Mouse (Mus musculus): ENCODE results near the gene Casd1. TPM values are rescaled to one million over a fixed set of nuclear protein-coding genes. Genes with fewer than 3 reads are reported as not detected.
"Not testable (repeated sequence)": the region's sequence is repeated elsewhere in the genome, so short reads cannot be mapped to it uniquely, and the experiment has no call there.

The Casd1 gene
- polyA plus RNA-seq, 1 experiment: 29.2 TPM

DNA sequence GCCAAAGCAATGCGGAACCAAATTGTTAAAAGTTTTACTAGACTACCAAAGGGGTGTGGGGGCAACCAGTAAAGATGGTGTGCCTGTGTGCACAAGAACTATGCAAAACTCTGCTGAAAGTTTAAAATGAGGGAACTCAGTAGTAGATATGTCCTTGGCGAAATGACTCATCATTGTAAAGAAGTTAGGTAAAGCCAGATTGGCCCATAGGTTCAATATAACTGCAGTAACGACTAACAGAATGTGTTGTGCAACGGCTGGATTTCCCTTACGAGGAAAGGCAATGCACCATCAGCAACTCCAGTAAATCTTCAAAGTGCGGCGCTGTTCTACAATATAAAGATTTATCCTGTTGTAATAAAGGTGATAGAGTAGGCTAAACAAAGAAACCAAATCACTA, 11.8 kb downstream of the Casd1 start:
- no peak for DNase-seq (ENCODE audit: low spot score)

DNA sequence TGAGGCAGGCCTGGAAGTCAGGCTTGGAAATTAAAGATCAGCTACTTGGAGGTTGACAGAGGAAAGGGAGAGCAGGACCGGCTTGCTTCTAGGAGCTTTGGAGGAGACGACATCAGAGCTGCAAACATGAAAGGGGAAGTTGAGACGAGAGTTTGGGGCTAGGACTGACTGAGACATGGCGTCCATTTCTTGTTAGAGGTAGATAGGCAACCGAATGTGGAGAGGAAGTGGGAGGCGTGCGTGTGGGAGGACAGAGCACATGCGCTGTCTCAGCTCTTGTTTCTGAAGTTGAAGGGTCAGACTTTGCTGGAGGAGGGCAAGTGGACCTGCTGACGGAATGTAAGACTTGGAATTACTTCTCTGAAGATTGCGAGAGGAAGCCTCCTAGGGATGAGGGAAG, 17.3 kb downstream of the Casd1 start:
- DNase-seq (ENCODE audit: low spot score): no peak

DNA sequence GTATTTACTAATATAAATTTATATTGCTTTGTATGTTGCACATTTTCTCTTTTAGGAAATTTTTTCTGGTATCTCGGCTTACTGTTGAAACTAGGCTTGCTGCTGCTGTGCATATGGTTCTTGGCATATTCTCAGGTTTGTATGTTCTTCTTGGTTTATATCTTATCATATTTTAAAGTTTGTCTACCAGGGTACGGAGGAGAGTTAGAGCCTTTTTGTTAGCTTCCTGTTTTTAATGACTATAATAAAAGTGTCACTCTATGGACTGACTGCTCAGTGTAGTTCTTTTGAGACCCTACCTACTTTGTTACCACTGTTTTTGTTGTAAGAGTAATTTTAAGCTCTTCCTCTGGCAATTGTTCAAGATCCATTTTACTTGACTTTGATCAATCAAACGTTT, 30.8 kb downstream of the Casd1 start:
- no peak for DNase-seq (ENCODE audit: low spot score)

DNA sequence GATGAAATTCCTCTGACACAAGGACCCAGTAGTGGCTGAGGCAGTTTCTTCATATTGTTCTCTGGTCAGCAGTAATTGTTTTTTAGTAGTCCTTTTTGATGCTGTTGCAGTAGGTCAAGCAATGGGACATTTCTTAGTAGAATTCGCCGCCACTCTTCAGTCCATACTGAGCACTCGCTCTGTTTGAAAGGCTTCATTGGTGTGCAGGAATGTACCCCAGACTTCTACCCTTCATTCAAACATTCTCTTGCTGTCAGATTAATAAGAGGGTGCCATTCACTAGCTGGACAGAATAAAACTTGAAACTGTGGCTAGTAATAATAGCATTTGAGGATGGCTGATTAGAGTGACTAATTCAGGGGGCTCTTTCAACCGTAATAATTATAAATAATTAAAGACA, 32.5 kb downstream of the Casd1 start:
- DNase-seq (ENCODE audit: low spot score): no peak

DNA sequence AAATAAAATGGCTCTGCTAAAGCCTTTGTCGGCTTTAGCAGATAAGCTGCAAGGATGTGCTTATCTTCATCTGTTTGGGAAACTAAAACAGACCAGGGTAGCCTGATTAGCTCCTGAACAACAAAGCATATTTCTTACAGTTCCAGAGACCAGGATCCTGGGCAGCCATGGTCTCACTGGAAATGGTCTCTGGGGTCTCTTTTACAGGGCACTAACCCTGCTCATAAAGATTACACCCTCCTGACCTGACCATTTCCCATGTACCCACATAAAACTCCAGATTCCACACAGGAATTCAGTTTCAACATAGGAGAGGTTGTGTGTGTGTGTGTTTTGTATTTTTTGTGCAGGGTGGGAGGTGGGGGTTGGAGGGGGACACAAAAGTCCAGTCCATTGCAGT, 34.2 kb downstream of the Casd1 start:
- DNase-seq (ENCODE audit: low spot score): no peak

DNA sequence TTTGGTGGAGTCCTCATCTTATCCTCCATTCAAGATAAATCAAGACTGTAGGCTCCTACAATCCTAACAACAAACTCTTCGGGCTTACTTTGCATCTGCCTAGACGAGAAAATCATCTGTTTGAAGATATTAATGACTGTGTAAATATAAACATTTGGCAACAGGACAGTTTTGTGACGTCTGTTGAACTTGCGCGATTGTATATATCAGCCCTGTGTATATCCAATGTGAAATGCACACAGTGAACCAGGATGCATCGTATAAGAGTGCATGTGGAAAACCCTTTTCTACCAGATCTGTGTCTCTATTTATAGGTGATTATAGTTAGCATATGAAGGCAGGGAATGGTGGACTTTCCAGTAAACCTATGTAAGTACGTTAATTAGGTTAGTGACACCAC, 41.4 kb downstream of the Casd1 start:
- DNase-seq (ENCODE audit: low spot score): no peak

DNA sequence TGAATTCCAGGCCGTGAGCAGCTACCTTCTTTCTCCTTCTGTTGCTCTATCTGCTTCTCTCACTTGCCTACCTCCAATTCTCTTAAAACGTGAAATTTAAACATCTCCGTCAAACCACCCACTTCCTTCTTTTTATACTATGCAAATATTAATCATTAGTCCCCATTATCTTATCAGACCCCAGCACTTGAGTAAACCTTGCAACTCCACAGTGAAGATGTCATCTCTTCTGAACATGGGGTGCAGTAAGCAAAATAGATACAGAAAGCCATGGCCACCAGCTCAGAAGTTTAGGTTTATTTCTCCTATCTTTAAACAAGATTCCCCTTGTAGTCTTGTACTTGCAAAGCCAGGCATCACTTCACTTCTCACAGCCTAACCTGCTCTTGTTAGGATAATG, 46.7 kb downstream of the Casd1 start:
- no peak for DNase-seq (ENCODE audit: low spot score)

DNA sequence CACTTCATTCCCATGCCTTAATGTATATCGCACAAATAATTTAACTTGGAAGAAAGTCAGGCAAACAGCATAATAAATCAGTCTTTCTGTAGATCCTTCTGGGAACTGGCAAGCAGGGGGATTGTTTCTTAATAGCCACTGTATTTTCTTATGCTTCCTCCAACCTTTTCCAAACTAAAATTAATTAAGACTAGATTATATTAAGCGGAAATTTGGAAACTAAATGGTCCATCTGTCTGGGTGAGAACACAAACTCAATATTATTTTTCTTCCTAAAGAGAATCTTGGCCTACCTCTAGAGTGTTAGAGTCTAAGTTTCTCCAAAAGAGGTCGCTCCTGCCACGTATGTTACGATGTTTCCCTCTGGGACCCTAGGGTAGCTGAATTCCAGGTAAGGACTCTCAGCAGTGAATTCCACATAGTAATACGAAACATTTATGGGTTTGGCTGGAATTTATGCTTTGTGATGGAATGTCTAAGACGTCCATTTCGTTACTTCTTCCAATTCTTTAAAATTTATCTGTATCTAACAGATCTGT, 52.0 kb downstream of the Casd1 start:
- no peak for DNase-seq (ENCODE audit: low spot score)

DNA sequence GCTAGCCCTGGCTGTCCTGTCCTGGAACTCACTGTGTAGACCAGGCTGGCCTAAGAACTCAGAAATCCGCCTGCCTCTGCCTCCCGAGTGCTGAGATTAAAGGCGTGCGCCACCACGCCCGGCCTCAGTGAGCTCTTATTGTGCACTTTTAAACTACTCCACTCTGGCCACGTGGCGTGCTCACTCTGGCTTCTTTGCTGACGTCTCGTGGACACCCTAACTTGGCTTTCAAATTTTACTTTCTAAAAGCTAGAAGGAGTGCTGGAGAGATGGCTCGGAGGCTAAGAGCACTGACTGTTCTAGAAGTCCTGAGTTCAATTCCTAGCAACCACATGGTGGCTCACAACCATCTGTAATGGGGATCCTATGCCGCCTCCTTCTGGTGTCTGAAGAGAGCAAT, 53.1 kb downstream of the Casd1 start:
- not testable (repeated sequence) for DNase-seq (ENCODE audit: low spot score)

DNA sequence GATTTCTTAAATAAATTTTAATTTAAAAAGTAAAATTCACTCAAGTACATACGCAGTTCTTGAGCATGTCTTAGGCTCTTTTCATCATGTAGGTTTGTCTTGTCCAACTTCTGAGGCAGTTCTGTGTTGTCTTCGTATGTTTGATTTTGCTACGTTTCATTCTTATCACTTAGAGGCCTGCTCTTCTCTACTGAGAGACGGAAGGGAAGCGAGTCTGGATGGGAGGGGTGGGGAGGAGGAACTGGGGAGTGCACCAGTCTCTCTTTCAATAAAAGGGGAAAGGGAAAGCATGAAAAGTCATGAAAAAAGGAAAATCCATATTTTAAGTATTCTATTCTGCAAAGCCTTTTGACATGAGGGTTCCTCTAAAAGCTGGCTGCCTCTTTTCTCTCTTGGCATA, 54.8 kb downstream of the Casd1 start:
- no peak for DNase-seq (ENCODE audit: low spot score)

DNA sequence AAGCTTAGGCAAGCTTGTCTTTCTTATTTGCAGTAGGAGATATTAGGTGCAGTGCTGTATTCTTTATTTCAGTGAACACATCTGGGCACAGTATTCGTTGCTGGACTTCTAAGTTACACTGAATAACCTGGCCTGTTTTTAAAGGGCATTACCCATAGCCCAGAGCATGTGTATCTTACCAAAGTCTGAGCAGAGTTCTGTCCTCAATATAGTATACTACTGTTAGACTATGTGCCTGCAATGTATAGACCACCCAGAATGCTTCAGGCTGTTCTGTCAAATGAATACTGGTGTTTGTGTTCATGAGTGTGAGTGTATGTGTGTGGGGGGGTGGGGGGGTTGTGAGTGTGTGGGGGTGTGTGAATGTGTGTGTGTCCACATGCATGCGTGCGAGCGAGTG, 55.3 kb downstream of the Casd1 start:
- no peak for DNase-seq (ENCODE audit: low spot score)

DNA sequence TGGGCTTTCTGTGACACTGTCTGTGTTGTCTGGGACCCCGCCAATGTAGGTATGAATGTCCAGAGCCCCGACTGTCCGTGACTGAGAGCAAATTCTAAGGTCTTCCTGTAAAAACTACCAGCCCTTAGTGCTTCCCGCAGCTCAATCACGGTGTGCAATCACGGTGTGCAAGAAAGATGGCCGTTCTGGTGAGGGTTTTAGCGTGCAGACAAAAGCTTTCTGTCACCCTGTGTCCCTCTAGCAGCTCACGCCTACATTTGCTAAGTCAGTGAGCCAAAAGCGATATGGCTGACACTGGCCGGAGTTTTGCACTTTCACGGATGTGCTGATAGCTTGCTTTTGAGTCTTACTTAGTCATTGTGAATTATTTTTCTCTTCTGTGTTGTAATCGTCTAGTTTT, 58.2 kb downstream of the Casd1 start:
- no peak for DNase-seq (ENCODE audit: low spot score)

DNA sequence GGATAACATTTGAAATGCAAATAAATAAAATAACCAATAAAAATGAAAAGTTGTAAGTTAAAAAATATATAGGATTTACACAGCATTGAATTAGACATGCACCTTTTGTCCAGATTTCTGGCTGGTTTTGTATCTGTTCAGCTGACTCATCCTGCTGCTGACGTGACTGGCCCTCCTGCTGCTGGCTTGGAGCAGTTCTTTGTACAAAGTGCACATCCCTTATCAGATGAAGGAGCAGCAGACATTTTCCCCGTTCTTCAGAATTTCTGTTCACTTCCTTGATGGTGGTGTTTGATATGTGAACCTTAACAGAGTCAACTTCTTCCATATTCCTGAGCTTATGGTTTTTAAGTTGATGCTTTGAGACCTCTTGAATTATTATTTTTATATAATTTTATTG, 62.9 kb downstream of the Casd1 start:
- DNase-seq (ENCODE audit: low spot score): no peak

DNA sequence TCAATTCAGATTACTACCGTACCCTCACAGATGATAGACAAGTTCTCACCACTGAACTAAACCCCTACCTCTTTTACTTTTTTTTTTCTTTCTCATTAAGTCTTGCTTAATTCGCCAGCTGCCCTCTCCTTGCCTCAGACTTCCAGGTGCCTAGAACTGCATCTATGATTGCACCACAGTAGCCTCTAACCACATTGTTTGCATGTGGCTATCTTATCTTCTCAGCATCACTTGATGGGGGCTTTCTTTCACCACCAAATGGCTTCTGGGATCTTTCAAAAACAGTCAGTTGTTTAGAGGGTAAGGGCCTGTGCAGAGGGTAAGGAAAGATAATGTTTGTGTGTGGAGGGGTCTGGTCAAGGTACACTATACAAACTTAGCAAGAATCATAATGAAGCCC, 63.7 kb downstream of the Casd1 start:
- DNase-seq (ENCODE audit: low spot score): no peak

DNA sequence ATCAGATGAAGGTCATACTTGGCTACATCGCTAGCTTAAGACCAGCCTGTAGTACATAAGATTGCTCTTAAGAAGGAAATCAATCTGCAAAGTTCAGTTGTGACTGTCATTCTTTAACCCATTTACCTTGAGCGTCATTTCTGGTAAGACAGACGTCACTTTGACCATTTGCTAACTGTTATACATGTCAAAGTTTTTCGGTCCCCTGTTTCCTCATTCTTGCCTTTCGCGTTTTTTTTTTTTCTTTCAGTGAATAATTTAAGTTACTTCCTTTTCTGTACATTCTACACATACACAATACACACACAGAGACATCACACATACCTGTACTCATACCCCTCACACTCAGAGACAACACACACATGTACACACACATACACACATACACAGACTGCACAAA, 64.5 kb downstream of the Casd1 start:
- DNase-seq (ENCODE audit: low spot score): no peak

DNA sequence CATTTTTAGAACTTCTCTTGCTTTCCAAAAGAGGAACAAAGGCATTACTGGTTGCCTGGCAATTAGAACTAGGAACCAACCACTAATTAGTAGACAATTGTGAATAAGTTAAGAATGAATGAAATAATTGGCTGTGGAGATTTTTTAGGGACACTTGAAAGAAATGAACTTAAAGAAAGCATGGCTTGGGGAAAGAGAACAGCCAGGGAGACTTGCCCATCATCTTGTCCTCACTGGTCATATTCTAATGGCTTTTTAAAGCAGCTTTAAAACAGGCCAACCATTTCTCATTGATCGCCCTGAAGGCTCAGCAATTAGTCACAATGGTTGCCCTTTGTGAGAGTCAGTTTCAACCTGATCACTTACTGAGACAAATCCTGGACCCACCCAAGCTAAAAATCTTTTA, 76.7 kb downstream of the Casd1 start:
- DNase-seq (ENCODE audit: low spot score): no peak

DNA sequence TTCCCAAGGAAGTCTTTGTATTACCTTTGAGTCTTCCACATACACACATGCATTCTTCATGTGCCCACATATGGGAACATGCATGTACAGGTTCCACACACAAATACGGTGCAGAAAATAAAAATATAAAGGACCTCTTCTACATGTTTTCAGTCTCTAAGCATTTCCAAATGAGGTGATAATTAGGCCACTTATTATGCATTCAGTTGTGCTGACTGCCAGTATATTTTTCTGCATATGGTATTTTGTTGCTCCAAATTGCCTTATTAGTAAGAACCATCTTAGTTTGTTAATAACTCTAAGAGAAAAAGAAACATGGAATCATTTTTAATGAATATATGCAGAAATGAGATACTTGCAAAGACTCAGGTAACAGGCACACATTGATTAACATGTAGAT, 79.3 kb downstream of the Casd1 start:
- DNase-seq (ENCODE audit: low spot score): no peak

DNA sequence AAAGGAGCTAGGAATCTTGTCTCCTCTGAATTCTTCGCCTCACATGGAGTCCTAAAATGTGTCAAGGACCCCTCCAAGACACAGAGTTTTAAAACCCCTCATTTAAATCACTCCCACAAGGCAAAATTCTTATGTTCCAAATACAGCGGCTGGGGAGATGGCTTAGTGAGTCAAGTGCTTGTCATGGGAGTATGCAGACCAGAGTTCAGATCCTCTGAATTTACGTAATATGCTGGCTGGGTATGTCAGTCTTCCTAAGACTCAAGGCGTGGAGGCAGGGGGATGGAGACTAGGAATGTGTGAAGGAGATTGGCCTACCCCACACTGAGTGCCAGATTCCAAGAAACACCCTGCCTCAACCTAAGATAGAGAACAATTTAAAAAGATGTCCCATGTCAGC, 79.9 kb downstream of the Casd1 start:
- no peak for DNase-seq (ENCODE audit: low spot score)

DNA sequence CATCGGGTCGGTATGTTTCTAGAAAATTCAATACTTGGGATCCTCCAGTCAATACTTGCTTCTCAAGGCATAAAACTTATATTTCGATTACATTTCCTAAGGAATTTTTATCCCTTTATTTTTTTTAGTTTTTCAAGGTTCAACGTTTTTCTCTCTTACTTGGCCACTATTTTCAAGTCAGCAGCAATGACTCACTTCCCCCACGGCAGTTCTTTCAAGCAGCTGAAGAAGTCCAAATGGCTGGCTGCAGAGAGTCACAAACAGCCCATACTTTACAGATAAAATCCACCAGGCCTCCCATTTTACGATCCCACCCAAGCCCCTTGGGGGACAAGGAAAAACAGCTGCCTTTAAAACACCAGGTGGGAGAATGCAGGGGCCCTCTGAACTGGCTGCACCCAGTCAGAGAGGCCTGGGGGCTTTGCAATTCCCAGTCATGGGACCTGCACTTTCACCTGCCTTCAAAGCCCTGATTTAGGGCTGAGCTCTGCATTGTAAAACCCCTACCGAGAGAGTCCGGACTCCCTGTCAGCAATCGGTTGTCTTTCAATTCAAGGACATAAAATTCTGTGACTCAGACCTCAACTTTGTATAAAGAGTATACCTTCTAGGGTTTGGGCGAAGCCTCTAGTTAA, 84.2 kb downstream of the Casd1 start:
- DNase-seq (ENCODE audit: low spot score): no peak

DNA sequence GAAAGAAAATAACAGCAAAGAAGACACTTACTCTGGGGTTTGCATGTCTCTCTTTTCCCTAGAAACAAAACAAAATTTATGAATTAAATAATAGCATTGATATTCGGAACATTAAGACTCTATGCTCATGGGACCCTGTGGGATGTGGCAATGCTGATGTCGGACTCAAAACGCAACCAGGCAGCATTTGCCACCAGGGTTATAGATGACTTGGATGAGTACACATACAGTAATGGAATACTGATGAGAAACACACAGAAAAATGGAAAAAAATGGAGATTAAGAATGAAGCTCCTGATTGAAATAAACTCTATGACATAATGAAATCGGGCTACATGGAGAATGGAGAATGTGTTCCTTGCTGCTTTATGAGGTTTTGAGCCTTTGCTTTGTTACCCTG, 89.8 kb downstream of the Casd1 start:
- DNase-seq (ENCODE audit: low spot score): no peak

Data from urinary bladder, adult 2 months (tissue).